Mouse (Mus musculus): ENCODE data around the gene Tnxb.
"Not testable (repeated sequence)": the region's sequence is repeated elsewhere in the genome, so short reads cannot be mapped to it uniquely, and the experiment has no call there.

Gene Tnxb

DNA sequence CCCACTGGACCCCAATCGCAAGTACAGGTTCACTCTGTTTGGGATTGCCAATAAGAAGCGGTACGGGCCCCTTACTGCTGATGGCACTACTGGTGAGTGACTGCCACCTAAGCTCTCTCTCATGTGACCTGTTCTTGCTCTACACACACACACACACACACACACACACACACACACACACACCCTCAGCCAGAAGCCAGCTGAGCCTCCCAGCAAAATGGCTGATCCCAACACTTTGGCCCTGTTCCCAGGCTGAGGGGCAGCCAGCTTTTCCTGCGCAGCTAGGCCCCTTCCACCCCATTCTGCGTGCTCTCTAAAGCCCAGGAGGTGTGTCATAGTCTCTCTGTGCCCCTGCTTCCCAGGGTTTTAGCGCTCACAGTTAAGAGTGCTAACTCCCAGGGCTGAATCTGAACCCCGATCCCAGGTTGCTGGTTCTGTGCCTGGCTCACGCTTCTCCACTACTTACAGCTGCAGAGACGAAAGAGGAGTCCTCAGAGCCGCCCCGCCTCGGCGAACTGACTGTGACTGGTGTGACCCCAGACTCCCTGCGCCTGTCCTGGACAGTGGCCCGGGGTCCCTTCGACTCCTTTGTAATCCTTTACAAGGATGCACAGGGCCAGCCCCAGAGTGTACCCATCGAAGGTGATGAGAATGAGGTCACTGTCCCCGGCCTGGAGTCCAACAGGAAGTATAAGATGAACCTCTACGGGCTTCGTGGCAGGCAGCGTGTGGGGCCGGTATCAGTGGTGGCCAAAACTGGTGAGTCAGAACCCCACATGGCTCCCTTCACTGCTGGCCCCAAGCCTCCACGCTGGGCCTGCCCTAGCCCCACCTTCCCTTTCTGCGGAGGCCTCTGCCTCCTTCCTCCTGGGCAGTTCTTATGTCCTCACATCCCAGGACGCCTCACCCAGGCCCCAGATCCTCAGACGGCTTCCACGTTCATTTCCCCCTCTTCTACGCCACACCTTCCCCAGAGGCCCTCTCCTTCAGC lies 15.1 kb downstream of the Tnxb start:
- DNase-seq, result peak; percentile 89

DNA sequence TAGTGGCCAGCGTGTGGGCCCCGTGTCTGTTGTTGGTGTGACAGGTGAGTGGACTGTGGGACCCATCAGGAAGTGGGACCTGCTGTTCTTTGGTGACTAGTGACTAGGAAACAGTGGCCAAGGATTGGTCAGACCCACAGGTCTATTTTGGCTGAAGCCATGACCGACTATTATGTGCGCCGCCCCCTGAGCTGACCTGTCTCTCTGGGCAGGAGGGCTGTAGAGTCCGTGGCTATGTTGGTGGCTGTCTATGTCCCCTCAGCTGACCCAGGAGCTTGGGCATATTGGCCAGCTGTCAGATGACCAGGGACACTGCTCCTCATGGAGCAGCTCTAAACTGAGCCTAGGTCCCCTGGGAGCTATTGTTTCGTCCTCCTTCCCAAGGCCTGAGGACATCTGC lies 18.6 kb downstream of the Tnxb start:
- no peak for DNase-seq

DNA sequence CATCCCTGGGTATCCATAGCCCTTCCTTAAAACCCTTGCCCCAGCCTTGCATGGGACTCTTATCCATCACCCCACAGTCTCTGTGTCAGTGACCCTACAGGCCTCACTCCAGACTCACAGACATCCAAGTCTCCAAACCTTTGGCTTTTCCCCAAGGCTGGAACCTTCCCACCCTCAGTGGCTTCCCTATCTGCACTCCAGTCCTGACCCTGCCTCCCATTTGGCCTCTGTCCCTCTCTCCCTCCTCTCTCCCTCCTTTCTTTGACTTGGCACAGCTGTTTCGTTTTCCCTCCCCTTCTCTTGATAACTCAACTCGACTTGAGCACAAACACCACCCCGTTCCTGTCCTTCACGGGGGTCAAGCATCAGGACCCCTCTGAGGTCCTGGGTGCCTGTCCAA lies 20.1 kb downstream of the Tnxb start:
- peak; percentile 77 for DNase-seq

DNA sequence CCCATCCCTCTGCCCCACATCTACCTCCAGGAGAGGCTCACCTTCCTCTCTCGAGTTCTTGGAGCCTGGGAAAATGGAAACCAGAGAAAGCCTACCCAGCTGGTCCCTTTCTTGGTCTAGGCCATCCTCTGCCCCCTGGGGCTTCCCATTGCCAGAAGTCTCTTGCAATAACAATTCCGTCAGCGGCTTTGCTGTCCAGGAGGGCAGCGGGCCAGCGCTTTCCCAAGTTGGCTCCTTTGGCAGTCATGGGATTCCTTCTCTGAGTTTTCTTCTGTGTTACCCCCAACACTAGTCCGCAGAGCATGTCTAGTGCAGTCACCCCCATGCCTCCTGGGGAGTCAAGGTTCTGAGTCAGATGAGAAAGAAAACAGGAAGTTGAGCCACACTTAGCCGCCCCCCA lies 22.6 kb downstream of the Tnxb start:
- peak; percentile 92 for DNase-seq

DNA sequence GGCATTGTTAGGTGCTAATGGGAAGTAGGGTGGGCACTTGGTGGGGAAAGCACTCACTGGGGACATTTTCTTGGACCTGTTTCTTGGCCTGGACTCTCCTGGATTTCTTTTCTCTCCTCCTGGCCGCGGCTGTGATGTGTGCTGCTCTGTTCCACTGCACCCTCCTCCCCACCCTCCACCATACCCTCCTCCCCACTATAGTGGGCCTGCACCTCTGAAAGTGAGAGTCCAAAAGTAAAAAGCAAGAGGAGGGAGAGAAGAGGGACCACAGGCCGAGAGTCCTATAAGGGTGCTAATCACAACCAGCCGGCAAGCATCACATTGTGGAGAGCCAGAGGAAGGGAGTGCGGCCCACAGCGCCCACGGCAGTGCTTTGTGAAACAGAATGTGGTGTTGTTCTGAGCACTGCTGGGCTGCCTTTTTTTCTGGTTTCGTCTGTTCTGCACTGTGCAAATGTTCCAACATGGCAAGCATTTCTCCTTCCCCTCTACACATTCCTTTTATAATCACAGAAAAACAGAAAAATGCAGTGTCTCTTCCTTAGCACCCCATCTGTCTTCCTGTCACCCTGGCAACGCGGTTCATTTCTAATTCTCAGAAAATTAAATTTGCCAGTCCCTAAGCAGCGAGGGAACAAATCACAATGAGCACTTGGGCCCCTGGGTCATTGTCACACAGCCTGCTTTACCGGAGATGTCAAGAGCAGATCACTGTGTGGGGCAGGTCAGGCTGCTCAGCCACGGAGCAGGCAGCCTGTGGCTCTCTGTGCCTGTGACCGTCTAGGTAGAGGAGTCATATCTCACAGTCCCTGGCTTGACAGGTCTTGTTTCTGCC lies 29.5 kb downstream of the Tnxb start:
- peak; percentile 63 for DNase-seq

DNA sequence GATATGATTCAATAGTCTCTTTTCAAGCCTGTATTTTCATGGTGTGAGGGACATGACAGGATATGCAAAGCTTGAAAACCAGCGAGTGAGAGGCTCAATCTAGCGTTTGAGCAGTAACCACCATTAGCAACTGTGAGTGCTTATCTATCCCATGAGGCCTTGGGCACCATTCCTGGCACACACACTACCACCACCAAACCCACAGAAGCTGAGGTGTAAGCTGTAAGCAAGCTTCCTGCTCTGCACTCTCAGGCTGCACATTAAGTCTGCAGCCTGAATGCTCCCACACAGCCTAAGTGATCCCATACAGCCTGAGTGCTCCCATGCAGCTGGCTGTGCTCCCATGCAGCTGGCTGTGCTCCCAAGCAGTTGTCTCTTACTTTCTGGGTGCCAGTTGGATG lies 30.3 kb downstream of the Tnxb start:
- DNase-seq, result no peak

DNA sequence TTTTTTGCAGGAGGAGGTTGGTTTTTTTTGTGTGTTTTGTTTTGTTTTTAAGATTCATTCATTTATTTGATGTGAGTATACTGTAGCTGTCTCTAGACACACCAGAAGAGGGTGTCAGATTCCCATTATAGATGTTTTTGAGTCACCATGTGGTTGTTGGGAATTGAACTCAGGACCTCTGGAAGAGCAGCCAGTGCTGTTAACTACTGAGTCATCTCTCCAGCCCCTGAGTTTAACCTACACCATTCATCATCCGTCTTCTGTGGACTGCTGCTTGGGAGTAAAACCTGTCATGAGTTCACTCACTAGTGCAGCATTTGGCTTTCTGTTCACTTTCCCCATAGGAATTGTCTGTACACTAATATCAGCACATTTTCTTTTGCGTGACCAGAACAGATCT lies 36.1 kb downstream of the Tnxb start:
- DNase-seq, result not testable (repeated sequence)

DNA sequence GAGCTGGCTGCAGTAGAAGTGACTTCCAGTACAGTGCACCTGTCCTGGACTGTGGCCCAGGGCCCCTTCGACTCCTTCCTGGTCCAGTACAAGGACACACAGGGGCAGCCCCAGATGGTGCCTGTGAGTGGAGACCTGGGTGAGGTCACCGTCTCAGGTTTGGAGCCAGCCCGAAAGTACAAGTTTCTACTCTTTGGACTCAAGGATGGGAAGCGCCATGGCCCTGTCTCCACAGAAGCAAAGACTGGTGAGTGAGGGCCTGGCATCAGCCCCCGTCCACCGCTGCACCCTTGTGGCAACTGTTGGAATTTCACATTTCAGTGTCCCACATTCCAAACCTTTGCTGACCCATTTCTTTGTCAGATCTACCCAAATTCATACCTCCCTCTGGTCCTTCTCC lies 42.6 kb downstream of the Tnxb start:
- peak; percentile 87 for DNase-seq

DNA sequence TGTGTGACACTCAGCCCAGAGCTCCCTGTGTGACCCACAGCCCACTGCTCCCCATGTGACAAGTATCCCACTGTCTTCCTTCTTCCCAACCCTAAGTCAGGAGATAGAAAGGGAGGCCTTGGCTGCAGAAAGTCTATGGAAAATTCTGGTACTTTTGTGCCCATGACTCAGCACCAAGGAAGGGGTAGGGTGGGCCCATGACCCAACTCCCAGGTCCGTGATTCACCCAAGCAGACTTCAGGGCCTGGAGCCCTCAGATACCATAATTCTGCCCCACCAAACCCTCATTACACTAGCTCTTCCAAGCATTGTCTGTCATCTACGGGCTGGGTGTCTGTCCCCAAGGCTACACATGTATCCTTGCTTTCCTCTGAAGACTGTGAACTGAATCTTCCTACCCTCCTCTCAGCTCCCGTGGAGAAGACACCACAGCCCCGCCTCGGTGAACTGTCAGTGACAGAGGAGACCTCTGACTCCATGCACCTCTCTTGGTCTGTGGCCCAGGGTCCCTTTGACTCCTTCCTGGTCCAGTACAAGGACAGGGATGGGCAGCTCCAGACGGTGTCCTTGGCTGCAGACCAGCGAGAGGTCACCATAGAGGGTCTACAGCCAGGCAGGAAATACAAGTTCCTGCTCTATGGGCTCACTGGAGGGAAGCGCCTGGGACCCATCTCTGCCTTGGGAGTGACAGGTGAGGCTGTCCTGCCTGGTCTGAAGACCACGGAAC lies 44.0 kb downstream of the Tnxb start:
- DNase-seq, result not testable (repeated sequence)

DNA sequence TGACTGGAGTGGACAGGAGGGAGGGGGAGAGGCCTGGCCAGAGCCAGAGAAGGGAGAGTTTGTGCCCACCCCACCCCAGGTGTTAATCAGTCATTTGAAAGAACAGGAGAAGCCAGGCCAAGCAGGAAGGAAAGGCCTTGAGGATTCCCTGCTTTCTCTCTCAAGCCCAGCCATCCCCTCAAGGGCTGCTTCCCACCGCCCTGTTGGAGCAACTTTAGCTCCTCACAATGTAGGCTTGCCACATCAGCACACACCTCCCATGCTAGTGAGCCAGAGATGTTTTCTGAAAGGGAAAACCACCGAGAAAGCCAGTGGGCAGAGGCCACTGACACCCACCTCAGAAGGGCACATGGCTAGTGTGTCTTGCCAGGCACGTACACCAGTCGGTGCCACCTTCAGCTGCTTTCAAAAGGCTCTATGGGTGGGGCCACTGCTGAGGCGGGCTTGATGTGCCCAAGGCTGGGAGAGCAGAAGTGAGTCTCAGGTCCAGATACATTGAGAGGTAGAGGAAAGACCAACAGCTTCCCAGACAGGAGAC lies 44.6 kb downstream of the Tnxb start:
- DNase-seq, result not testable (repeated sequence)

DNA sequence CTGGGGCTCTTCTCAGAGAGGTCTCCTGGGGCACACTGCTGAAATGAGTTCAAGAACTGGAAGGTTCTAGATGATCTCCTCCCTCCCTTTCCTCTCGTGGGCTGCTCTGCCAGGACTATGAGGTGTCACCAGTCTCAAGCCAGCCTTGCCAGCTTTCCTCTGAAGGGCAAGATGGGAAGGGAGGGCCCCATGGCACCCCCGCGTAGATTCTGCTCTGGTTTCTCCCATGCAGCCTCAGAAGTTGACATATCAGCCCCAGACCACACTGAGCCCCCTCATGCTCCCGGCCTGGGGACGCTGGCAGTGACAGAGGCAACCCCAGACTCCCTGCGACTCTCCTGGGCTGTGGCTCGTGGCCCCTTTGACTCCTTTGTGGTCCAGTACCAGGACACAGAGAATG lies 45.1 kb downstream of the Tnxb start:
- not testable (repeated sequence) for DNase-seq

DNA sequence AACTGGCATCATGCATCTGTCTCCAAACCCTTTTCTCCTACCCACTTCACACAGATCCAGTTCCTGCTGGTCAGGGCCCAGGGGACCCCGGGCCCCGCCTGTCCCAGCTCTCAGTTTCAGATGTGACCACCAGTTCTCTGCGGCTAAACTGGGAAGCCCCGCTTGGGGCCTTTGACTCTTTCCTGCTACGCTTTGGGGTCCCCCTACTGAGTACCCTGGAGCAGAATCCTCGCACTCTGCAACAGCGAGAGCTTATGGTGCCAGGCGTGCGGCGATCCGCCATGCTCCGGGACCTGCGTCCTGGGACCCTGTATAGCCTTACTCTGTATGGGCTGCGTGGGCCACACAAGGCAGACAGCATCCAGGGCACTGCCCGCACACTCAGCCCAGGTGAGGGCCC lies 45.9 kb downstream of the Tnxb start:
- DNase-seq, result no peak

DNA sequence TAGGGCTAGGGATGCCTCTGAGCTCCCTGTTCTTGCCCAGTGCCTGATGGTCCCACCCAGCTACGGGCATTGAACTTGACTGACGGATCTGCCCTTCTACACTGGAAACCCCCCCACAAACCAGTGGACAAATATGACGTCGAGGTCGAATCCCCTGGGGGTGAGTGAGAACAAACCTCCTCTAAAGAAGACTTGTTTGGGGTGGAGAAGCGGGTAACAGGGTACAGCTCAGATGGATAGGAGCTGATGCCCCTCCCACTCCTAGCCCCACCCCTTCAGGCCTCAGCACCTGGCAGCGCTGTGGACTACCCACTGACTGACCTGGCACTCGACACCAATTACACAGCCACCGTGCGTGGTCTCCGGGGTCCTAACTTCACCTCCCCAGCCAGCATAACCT lies 47.1 kb downstream of the Tnxb start:
- DNase-seq, result no peak

DNA sequence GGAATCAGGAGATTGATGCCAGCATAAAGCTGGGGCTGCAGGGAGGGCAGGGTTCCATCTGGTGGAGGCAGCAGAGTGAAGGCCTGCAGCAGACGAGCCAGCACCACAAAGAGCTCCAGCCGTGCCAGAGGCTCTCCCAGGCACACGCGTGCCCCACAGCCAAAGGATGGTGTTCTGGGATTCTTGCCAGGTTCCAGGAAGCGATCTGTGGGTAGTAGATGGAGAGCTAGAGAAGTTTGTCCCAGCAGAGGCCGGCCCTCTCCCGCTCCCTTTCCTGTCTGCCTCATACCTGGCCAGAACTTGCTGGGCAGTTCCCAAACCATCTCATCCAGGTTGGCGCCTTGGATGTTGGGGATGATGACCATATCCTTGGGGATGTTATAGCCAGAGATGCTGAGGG lies 49.6 kb downstream of the Tnxb start:
- not testable (repeated sequence) for DNase-seq

DNA sequence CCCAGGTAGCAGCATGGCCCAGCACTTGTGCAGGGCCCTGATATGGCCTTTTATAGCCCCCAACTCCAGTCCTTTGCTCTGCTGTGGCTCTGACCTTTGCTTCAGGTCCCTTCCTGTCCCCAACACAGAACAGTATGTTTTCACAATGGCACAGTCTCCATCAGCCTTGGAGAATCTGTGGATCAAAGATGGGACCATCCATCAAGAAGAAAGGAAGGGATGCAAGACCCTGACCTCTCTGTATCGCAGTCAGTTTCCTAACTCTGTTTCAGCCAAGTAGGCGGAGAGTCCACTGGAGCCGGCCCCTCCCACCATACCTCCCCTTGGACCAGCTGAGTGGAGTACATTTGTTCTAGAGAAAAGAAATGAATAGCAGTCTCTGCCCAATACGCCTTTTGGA lies 51.9 kb downstream of the Tnxb start:
- DNase-seq, result not testable (repeated sequence)

DNA sequence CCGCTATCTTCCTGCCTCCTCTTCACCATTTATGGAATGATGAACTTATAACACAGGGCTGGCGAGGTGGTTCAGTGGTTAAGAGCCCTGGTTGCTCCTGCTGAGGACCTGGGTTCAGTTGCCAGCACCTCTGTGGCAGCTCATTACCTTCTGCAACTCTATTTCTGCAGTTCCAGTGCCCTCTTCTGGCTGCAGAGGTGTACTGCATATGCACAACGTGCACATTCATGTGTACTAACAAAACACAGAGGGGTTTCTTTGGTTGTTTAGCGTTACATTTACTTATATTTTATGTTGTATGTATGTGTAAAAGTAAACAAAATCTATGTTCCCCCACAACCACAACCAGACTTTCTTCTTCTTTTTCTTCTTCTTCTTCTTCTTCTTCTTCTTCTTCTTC lies 52.7 kb downstream of the Tnxb start:
- no peak for DNase-seq

DNA sequence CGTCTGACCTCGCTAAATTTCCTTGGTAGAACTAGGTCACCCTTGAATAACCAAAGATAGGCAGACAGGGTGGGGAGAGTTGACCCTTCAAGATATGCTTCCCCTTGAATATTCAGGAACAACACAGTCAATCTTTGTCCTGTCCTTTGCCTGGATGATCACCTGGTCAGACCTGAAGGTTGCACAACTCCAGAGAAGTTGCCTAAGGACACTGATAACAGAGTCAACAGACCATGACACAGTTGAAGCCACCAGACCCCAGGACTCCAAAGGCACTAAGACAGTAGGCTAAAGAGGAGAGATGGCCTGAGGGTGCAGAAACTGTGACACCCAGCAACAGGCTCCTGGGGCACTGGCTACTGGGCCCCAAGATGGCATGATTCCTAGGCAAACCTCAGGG lies 57.6 kb downstream of the Tnxb start:
- no peak for DNase-seq

DNA sequence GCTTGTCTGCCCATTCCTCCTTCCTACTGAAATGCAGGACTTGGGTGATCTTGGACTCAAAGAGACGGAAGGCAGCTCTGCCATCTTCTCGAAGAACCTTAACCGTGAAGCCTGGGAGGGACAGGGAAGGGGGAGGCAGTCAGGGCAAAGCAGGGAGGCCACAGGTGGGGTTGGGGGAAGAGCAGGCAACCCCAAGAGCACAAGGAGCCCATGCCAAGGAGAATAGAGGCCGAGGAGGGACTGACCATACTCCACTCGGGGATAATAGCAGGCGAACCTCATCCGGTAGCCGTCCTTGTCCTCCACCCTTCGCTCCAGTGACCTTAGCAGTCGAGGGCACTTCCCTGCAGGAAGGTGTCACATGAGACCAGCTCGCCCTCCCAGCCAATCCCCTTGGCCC lies 58.8 kb downstream of the Tnxb start:
- DNase-seq, result not testable (repeated sequence)

DNA sequence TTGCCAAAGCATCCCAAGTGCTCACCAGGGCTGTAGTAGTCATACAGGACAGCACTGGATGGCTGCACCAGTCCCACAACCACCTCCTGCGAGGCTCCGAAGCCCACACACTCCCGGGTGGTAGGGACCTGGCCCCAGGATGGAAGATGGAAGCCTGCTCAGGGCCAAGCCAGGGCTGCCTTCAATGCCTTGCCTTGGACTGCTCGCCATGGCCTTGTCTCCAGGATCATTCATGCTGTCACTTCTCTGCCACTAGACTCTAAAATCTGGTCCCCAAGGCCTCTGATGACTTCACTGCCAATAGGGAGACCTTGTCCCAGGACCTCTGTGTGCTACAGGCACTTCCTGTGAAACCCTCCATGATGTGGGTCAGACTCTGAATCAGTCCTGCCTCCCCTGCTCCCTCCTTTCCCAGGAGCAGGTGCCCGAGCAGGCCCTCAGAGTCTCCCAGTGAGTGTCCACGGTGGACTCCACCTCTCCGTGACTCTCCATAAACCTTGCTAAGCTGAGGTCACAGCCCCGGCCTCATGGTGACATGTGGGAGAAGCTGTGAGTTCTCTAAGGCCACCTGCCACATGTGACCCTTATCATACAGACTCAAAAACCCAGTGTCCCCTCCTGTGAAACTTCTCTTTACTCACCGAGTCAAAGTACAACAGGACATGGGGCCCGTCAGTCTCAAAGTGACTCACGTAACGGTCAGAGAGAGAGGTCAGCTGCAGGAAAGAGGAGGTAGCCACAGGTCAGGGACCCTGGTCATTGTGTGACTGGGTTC lies 59.6 kb downstream of the Tnxb start:
- not testable (repeated sequence) for DNase-seq

DNA sequence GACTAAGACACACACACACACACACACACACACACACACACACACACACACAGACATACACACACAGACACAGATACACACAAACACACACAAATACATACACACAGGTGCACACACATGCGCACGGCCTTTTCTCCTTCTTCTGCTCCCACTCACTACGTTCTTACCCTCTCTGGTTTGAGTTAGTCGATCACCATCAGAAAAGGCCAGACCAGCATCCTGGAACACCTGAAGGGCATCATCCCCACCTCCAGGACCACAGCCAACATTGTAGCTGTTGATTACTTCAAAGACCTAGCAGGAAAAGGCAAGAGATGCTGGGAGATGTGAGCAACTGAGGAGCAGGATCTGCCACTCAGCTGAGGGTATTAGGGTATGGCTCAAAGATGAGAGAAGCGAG lies 67.1 kb downstream of the Tnxb start:
- not testable (repeated sequence) for DNase-seq

DNA sequence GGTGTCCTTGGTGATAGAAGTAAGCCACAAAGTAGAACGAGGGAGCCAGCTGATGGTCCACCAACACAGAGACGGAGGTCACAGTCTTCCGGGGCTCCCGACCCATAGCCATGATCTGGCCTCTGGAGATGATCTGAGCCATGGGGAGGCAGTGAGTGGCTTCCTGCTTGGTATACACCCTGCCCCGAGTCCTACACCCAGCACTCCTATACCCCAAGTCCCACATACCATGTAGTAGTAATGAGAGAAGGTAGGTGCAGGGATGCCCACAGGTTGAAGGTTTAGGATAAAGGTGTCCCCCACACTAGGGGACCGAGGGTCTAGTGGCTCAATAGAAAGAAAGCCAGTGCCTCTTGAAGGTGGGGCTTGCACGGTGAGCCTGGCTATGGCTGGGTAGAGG lies 69.4 kb downstream of the Tnxb start:
- DNase-seq, result not testable (repeated sequence)

DNA sequence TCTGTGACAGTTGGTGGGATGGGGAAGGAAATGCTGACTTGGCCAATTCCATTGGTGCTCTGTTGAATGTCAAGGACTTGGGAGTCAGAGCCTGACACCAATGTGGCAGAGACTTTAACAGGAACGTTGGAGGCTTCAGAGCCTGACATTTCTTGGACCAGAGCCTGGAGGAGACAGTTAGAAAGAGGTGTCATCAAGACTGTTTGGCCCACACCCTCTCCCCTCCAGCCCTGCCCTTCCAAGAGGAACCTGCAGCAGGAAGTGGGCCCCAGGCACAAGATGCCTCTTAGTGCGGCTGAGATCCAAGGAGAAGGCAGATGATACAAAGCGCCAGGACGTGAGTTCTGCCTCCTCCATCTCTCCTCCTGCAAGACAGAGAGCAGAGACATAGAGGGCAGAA lies 69.9 kb downstream of the Tnxb start:
- DNase-seq, result no peak

Data from lung, postnatal 10 days (tissue).